Mouse (Mus musculus) gastrocnemius, adult 8-10 months (tissue): ENCODE data around the gene Kif22. TPM values are rescaled to one million over a fixed set of nuclear protein-coding genes. Genes with fewer than 3 reads are reported as not detected.

Experiments used
- DNase-seq, 2 experiments: peaks; one replicate each; pipeline ENCODE4 v3.0.0; 2022; ENCODE audit warnings: low spot score in 2 of 2
- total RNA-seq, 4 experiments: library from RNA; stranded (reverse); gene quantifications; 2 replicates each; pipeline ENCODE4 v1.2.4; 2022

Kif22 gene
- total RNA-seq, 4 experiments from 2014 or later = 0.82 to 1.8 TPM; not detected in 2

GRCm38 (mm10) chr7:127031244-127031643 is 11.0 kb downstream of the Kif22 start:
- DNase-seq = no peak

GRCm38 (mm10) chr7:127030172-127030571 is 12.1 kb downstream of the Kif22 start:
- DNase-seq = no peak

- DNase-seq = no peak
These were observed 14.4 kb downstream of the Kif22 start for GRCm38 (mm10) chr7:127027885-127028284.

GRCm38 (mm10) chr7:127026984-127027726 is 15.1 kb downstream of the Kif22 start, which contains the start of gene Maz:
TSS of gene Maz (minus strand) at chr7:127027037.
- DNase-seq = peak; percentile 99

- DNase-seq = no peak
These were observed 15.7 kb downstream of the Kif22 start for GRCm38 (mm10) chr7:127026616-127026983.

GRCm38 (mm10) chr7:127026161-127026600 is 16.1 kb downstream of the Kif22 start:
- DNase-seq = peak; percentile 50 to 62

GRCm38 (mm10) chr7:127025556-127026160 is 16.6 kb downstream of the Kif22 start:
- no peak for DNase-seq

- DNase-seq = peak; percentile 49 to 70
These were observed 17.3 kb downstream of the Kif22 start for GRCm38 (mm10) chr7:127024755-127025555.

- no peak for DNase-seq
These were observed 18.2 kb downstream of the Kif22 start for GRCm38 (mm10) chr7:127023896-127024690.

- DNase-seq = no peak
These were observed 19.0 kb downstream of the Kif22 start for GRCm38 (mm10) chr7:127023272-127023691.

- DNase-seq = no peak
These were observed 19.6 kb downstream of the Kif22 start for GRCm38 (mm10) chr7:127022528-127023271.

- no peak for DNase-seq
These were observed 20.4 kb downstream of the Kif22 start for GRCm38 (mm10) chr7:127021563-127022527.

- peak in 1 of 2 experiments; percentile 45 for DNase-seq
These were observed 21.2 kb downstream of the Kif22 start, which contains the start of the genes Gm42742 and Prrt2 for GRCm38 (mm10) chr7:127020901-127021562. TSS of gene Gm42742 (minus strand) at chr7:127021097. TSS of gene Prrt2 (minus strand) at chr7:127021211.

- no peak for DNase-seq
These were observed 21.8 kb downstream of the Kif22 start for GRCm38 (mm10) chr7:127020491-127020890.

GRCm38 (mm10) chr7:127020031-127020430 is 22.2 kb downstream of the Kif22 start:
- no peak for DNase-seq

GRCm38 (mm10) chr7:127019306-127019960 is 22.8 kb downstream of the Kif22 start:
- no peak for DNase-seq

GRCm38 (mm10) chr7:127018416-127019305 is 23.6 kb downstream of the Kif22 start:
- DNase-seq = no peak
